Comparison of ENCODE assay signal across 8 mouse cellular contexts in the genomic region with DNA sequence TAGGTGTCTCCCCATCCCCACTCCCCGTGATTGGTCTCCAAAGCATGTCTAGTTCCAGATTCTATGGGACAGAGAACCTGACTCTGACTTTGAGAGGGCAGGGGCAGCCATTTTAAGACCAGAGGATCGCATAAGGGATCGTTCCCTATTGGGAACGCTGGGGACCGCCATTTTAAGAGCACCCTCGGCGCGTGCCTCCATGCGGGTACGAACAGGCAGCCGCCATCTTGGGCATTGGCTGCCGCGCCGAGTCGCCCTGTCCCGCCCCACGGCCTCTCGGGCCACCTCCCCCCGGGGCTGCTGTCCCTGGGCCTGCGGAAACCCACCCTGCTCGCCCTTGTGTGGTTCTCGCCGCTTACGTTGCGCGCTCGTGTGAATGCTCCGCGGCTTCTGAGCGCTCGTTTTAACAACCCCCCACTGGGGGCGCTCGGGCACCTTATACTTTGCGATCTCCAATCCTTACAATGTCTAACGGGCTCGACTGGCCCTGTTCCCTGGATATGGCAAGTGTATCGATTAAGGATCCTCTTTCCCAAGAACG. TPM values are rescaled to one million over a fixed set of nuclear protein-coding genes. Genes with fewer than 3 reads are reported as not detected.
A peak's percentile ranks its signal among the peaks of the same experiment; 100 is the strongest.
DNase-seq lines count a peak whose midpoint lies in the region; ATAC-seq lines count a peak whose summit lies in the region.

Bscl2 (plus strand) TSS at position 217 of the 541 bp plus-strand sequence.

- H3K9ac ChIP-seq in intestine, embryonic 16.5 days (ENCODE audit: low read depth, low read length), result peak within 1 kb of the TSS; percentile 89

- peaks cover 11% of the 10 kb centered on the region for H3K36me3 ChIP-seq in intestine, embryonic 16.5 days (ENCODE audit: control insufficient read depth, insufficient read depth, low read length)

- H3K9me3 ChIP-seq in intestine, embryonic 16.5 days (ENCODE audit: control insufficient read depth, low read length), result no peaks in the 10 kb centered on the region

- peak within 1 kb of the TSS; percentile 96 for H3K27ac ChIP-seq in intestine, embryonic 16.5 days (ENCODE audit: low read length)

- peak within 1 kb of the TSS; percentile 66 for H3K4me3 ChIP-seq in intestine, embryonic 16.5 days (ENCODE audit: low read length)

- ATAC-seq in intestine, embryonic 16.5 days, result peak; percentile 79

- peak within 1 kb of the TSS; percentile 98 for H3K4me2 ChIP-seq in intestine, embryonic 16.5 days (ENCODE audit: low read depth, low read length)

- H3K4me1 ChIP-seq in intestine, embryonic 16.5 days (ENCODE audit: control insufficient read depth, insufficient read depth, low read length), result peaks cover 22% of the 10 kb centered on the region

- DNase-seq in adrenal gland, postnatal 10 days, result peak; percentile 86
- peak; percentile 92 for DNase-seq in embryo, embryonic 9.5 days (ENCODE audit: extremely low spot score)
- peak; percentile 53 to 83 for DNase-seq in gastrocnemius, postnatal 4 days (ENCODE audit: low spot score in 2 of 2)
- peak; percentile 89 to 92 for DNase-seq in left cerebral cortex, postnatal 25 days (ENCODE audit: low spot score in 2 of 2)
- DNase-seq in mesoderm, embryonic 11.5 days (ENCODE audit: low read depth, low spot score), result peak; percentile 86
- DNase-seq in right cerebral cortex, postnatal 25 days, result peak; percentile 84
- DNase-seq in adipocyte (ENCODE audit: low spot score), result no peak

- WGBS in intestine, embryonic 16.5 days, result under 1% methylated on average over 38 of the region's 38 CpGs

- no peaks in the 10 kb centered on the region for H3K27me3 ChIP-seq in intestine, embryonic 16.5 days (replicated peaks; ENCODE audit: control insufficient read depth, insufficient read depth, low read length)

- intact Hi-C loops in left cerebral cortex, postnatal 25 days (cut with DNase I), result loop anchor here (5.0 kb wide), 2 partner anchors 80 to 130 kb away; partner anchors contain the start of genes Eef1g and Nxf1

RNA-seq across cellular contexts. Expression of gene Bscl2, which starts in this region (rescaled TPM):
- total RNA-seq in adrenal gland, postnatal 10 days (2021), result 100 to 1,000 TPM; 157 to 160 TPM
- total RNA-seq in gastrocnemius, postnatal 4 days (2021), result 10 to 100 TPM; 22.1 to 24.2 TPM
- 48.5 and 49.7 TPM in 2 replicates for polyA plus RNA-seq in intestine, embryonic 16.5 days (2015; fragmentation: Nextera tagmentation; extraction: Ambion mirVana)
- 100 to 1,000 TPM; 111 to 112 TPM for total RNA-seq in left cerebral cortex, postnatal 25 days (2021)

Comparison
In these comparisons a context has a peak if more than half of its experiments do, and no peak if none do; other contexts are left out.
1. RNA of gene Bscl2 (total RNA-seq): 157 to 160 TPM in adrenal gland, postnatal 10 days and 111 to 112 TPM in left cerebral cortex, postnatal 25 days; 22.1 to 24.2 TPM in gastrocnemius, postnatal 4 days; every median in the first group is over 4 times any median in the second.